In the genomic region with DNA sequence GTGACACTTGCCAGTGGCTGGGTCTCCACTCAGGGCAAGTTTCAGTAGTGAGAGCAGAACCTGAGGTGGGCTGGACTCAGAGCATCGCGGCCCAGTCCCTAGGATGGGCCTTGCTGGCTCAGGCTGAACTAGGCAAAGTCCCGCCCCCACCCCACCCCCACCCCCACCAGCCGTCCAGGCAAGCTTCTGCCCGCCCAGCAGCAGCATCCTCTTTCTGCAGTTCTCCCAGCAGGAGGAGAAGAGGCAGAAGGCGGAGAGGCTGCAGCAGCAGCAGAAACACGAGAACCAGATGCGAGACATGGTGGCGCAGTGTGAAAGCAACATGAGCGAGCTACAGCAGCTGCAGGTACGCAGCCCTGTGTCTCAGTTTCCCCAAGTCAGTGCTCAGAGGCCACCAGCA, we compare ENCODE assay signal across 15 mouse cellular contexts. TPM values are rescaled to one million over a fixed set of nuclear protein-coding genes. Genes with fewer than 3 reads are reported as not detected.
A peak's percentile ranks its signal among the peaks of the same experiment; 100 is the strongest.
DNase-seq lines count a peak whose midpoint lies in the region; ATAC-seq and TF ChIP-seq lines count a peak whose summit lies in the region.
"Had no signal": no experiment of that assay in that cellular context is flagged by ENCODE, and none has a peak within 500 bp of the region (broad histone marks: within the 10 kb centered on the region; RNA-seq: fewer than 3 reads in every experiment).

No protein-coding gene starts in this region.

- no peaks in the 10 kb centered on the region for H3K27me3 ChIP-seq in forebrain, embryonic 11.5 days (ENCODE audit: control insufficient read depth, insufficient read depth, low read length)
- no peaks in the 10 kb centered on the region for H3K27me3 ChIP-seq in forebrain, postnatal 0 days (ENCODE audit: insufficient read depth, low read length)
- no peaks in the 10 kb centered on the region for H3K27me3 ChIP-seq in lung, embryonic 14.5 days (ENCODE audit: insufficient read depth, low read length)
- H3K27me3 ChIP-seq in limb, embryonic 13.5 days: no peaks in the 10 kb centered on the region
- H3K27me3 ChIP-seq: neural tube, embryonic 13.5 days had no signal

- H3K27ac ChIP-seq in forebrain, embryonic 11.5 days (ENCODE audit: low read depth, low read length): no peak overlapping the region
- H3K27ac ChIP-seq in forebrain, postnatal 0 days (ENCODE audit: low read depth, low read length): no peak overlapping the region
- H3K27ac ChIP-seq in lung, embryonic 14.5 days (ENCODE audit: low read depth): no peak overlapping the region
- no peak overlapping the region for H3K27ac ChIP-seq in limb, embryonic 13.5 days
- H3K27ac ChIP-seq: liver, embryonic 14.5 days; macrophage; neural tube, embryonic 13.5 days had no signal

- H3K36me3 ChIP-seq in forebrain, embryonic 11.5 days (ENCODE audit: control insufficient read depth, insufficient read depth, low read length): no peaks in the 10 kb centered on the region
- peaks cover 5% of the 10 kb centered on the region; the same call in 1 of the 2 replicates for H3K36me3 ChIP-seq in forebrain, postnatal 0 days (ENCODE audit: insufficient read depth)
- H3K36me3 ChIP-seq in lung, embryonic 14.5 days (ENCODE audit: insufficient read depth): 0 out of 2 replicates have a peak, but pooled peaks cover 4% of the 10 kb centered on the region
- no peaks in the 10 kb centered on the region for H3K36me3 ChIP-seq in limb, embryonic 13.5 days

- H3K9ac ChIP-seq in forebrain, embryonic 11.5 days (ENCODE audit: low read length): no peak overlapping the region
- no peak overlapping the region for H3K9ac ChIP-seq in forebrain, postnatal 0 days
- no peak overlapping the region for H3K9ac ChIP-seq in lung, embryonic 14.5 days
- H3K9ac ChIP-seq in limb, embryonic 13.5 days: no peak overlapping the region
- H3K9ac ChIP-seq: liver, embryonic 14.5 days; neural tube, embryonic 13.5 days had no signal

- no peak overlapping the region for H3K4me2 ChIP-seq in forebrain, embryonic 11.5 days (ENCODE audit: low read depth, low read length, severe bottlenecking)
- H3K4me2 ChIP-seq in forebrain, postnatal 0 days (ENCODE audit: low read depth): no peak overlapping the region
- peak overlapping the region; percentile 32; the same call in 1 of the 2 replicates for H3K4me2 ChIP-seq in lung, embryonic 14.5 days
- peak overlapping the region; percentile 39 for H3K4me2 ChIP-seq in limb, embryonic 13.5 days (replicated peaks)
- H3K4me2 ChIP-seq: neural tube, embryonic 13.5 days had no signal

- no peak for TF ChIP-seq CTCF in forebrain, postnatal 0 days (IDR thresholded peaks at IDR 0.05; ENCODE audit: low read depth)
- TF ChIP-seq CTCF in lung, embryonic 14.5 days (IDR thresholded peaks at IDR 0.05; ENCODE audit: low read depth): no peak

- 12% methylated on average over 11 of the region's 11 CpGs for WGBS in forebrain, embryonic 11.5 days
- WGBS in forebrain, postnatal 0 days: 34% methylated on average over 11 of the region's 11 CpGs
- WGBS in lung, embryonic 14.5 days: 11% methylated on average over 11 of the region's 11 CpGs
- 11% methylated on average over 11 of the region's 11 CpGs for WGBS in limb, embryonic 13.5 days

- no peaks in the 10 kb centered on the region for H3K9me3 ChIP-seq in forebrain, embryonic 11.5 days (ENCODE audit: control insufficient read depth, low read length)
- H3K9me3 ChIP-seq in forebrain, postnatal 0 days (ENCODE audit: low read length): no peaks in the 10 kb centered on the region
- H3K9me3 ChIP-seq in lung, embryonic 14.5 days (ENCODE audit: low read depth, low read length): no peaks in the 10 kb centered on the region
- no peaks in the 10 kb centered on the region for H3K9me3 ChIP-seq in limb, embryonic 13.5 days
- H3K9me3 ChIP-seq: neural tube, embryonic 13.5 days had no signal

- no peak for DNase-seq in forebrain, embryonic 11.5 days (ENCODE audit: low spot score)
- no peak for DNase-seq in forebrain, postnatal 0 days
- DNase-seq in lung, embryonic 14.5 days: peak; percentile 25
- no peak for DNase-seq in lung, postnatal 4 days
- peak; percentile 37 for DNase-seq in embryo, embryonic 10.5 days (ENCODE audit: low spot score)
- DNase-seq in thymus, postnatal 0 days (ENCODE audit: low spot score): no peak
- DNase-seq: cerebellum, adult 11 months; gastrocnemius, postnatal 25 days; kidney, postnatal 4 days; right cerebral cortex, postnatal 14 days had no signal

- peak; percentile 30; the same call in 1 of the 2 replicates for ATAC-seq in forebrain, embryonic 11.5 days (replicated peaks; ENCODE audit: low FRiP score)
- ATAC-seq in forebrain, postnatal 0 days: no peak
- no peak for ATAC-seq in lung, embryonic 14.5 days (ENCODE audit: insufficient read depth)
- ATAC-seq in limb, embryonic 13.5 days (ENCODE audit: low FRiP score, low read depth): no peak
- ATAC-seq in activated CD4-positive, CD25-positive, alpha-beta regulatory T cell, adult 4 months: no peak

- 0 out of 2 replicates have a peak, but pooled peaks cover 2% of the 10 kb centered on the region for H3K4me1 ChIP-seq in forebrain, embryonic 11.5 days (replicated peaks; ENCODE audit: control insufficient read depth, insufficient read depth, low read length)
- H3K4me1 ChIP-seq in forebrain, postnatal 0 days (ENCODE audit: insufficient read depth): no peaks in the 10 kb centered on the region
- H3K4me1 ChIP-seq in lung, embryonic 14.5 days (ENCODE audit: insufficient read depth): peaks cover 9% of the 10 kb centered on the region
- peaks cover 32% of the 10 kb centered on the region for H3K4me1 ChIP-seq in limb, embryonic 13.5 days

- H3K4me3 ChIP-seq in forebrain, embryonic 11.5 days (ENCODE audit: low read depth, low read length): no peak overlapping the region
- no peak overlapping the region for H3K4me3 ChIP-seq in forebrain, postnatal 0 days (ENCODE audit: low read depth, low read length)
- no peak overlapping the region for H3K4me3 ChIP-seq in lung, embryonic 14.5 days (ENCODE audit: low read depth, low read length)
- H3K4me3 ChIP-seq in limb, embryonic 13.5 days: no peak overlapping the region
- H3K4me3 ChIP-seq: neural tube, embryonic 13.5 days had no signal

RNA-seq across cellular contexts. Expression of a gene that starts 27.0 kb away (rescaled TPM):
- 95.8 and 104 TPM in 2 replicates for polyA plus RNA-seq in forebrain, embryonic 11.5 days (2014; fragmentation: Nextera tagmentation; extraction: Ambion mirVana)
- total RNA-seq in forebrain, postnatal 0 days (2014; rRNA removed): 147 and 161 TPM in 2 replicates
- polyA plus RNA-seq in forebrain, postnatal 0 days (2015; fragmentation: Nextera tagmentation; extraction: Ambion mirVana): 85.9 and 110 TPM in 2 replicates
- 82.6 and 89.5 TPM in 2 replicates for polyA plus RNA-seq in lung, embryonic 14.5 days (2014; fragmentation: Nextera tagmentation; extraction: Ambion mirVana)
- polyA plus RNA-seq in limb, embryonic 13.5 days (2015; fragmentation: Nextera tagmentation; extraction: Ambion mirVana): 80.4 and 85.4 TPM in 2 replicates
- polyA plus RNA-seq in thymus, postnatal 0 days (2015; fragmentation: Nextera tagmentation; extraction: Ambion mirVana): 42.1 and 49.1 TPM in 2 replicates
- polyA plus RNA-seq in activated CD4-positive, CD25-positive, alpha-beta regulatory T cell, adult 4 months (2017; shearing (Covaris generic)): 10 to 100 TPM; 21.3 TPM

Comparison
In these comparisons a context has a peak if more than half of its experiments do, and no peak if none do; other contexts are left out.
1. DNase-seq: peak in lung, embryonic 14.5 days (single experiment) and embryo, embryonic 10.5 days (single experiment); none in forebrain, embryonic 11.5 days (single experiment), forebrain, postnatal 0 days (single experiment), lung, postnatal 4 days (0 of 2) and thymus, postnatal 0 days (single experiment).
2. H3K4me2 ChIP-seq: peak in lung, embryonic 14.5 days (single experiment) and limb, embryonic 13.5 days (single experiment); none in forebrain, embryonic 11.5 days (single experiment) and forebrain, postnatal 0 days (single experiment).